Mouse (Mus musculus) bone marrow macrophage, adult 2 months (primary cell): ENCODE results near the gene Gpr143.

Experiments
- CTCF ChIP-seq: IDR thresholded peaks from 2 replicates; pipeline ENCODE4 v1.5.1; 2012; ENCODE audit warnings: low read depth, mild to moderate bottlenecking, low read length, moderate library complexity
- POLR2A ChIP-seq: IDR thresholded peaks from 2 replicates; pipeline ENCODE4 v1.6.1; 2012; ENCODE audit warnings: mild to moderate bottlenecking, low read depth, low read length, borderline replicate concordance

DNA sequence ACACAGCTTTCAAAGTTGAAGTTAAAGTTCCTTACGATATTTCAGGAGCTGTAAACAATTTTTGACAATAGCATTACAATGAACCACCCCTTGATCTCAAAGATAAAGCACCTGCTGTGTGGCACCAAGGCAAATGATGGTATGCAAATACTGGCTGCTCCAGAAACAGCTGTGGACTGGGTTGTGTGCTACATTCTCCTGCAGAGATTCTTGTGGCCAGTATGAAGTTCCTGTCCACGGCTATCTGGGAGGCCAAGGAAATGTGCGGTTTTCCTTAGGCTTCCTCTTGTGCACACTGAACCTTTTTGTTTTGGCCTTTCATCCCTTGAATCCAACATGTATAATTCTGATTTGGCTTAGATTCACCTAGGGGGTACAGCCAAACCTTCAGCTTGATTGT, 31.6 kb downstream of the Gpr143 start:
- TF ChIP-seq CTCF (no peak), POLR2A (no peak)
